Mouse (Mus musculus): ENCODE measurements around the gene Atxn10.

Gene Atxn10

GRCm38 (mm10) chr15:85336301-85336991 lies 401 bp downstream of the Atxn10 start:
- peak; percentile 82 for DNase-seq

- no peak for DNase-seq
Measured at GRCm38 (mm10) chr15:85337219-85337618, 1.2 kb downstream of the Atxn10 start.

GRCm38 (mm10) chr15:85337979-85338378 lies 1.9 kb downstream of the Atxn10 start:
- no peak for DNase-seq

- no peak for DNase-seq
Measured at GRCm38 (mm10) chr15:85342246-85342645, 6.2 kb downstream of the Atxn10 start.

GRCm38 (mm10) chr15:85344673-85345072 lies 8.6 kb downstream of the Atxn10 start:
- DNase-seq: no peak

GRCm38 (mm10) chr15:85347058-85347700 lies 11.1 kb downstream of the Atxn10 start:
- DNase-seq: no peak

GRCm38 (mm10) chr15:85350144-85350543 lies 14.1 kb downstream of the Atxn10 start:
- no peak for DNase-seq

GRCm38 (mm10) chr15:85354060-85354459 lies 18.0 kb downstream of the Atxn10 start:
- no peak for DNase-seq

- no peak for DNase-seq
Measured at GRCm38 (mm10) chr15:85356112-85356511, 20.1 kb downstream of the Atxn10 start.

- DNase-seq: no peak
Measured at GRCm38 (mm10) chr15:85357465-85358225, 21.6 kb downstream of the Atxn10 start.

GRCm38 (mm10) chr15:85359483-85359882 lies 23.4 kb downstream of the Atxn10 start:
- no peak for DNase-seq

GRCm38 (mm10) chr15:85359901-85360300 lies 23.9 kb downstream of the Atxn10 start:
- no peak for DNase-seq

GRCm38 (mm10) chr15:85364366-85364765 lies 28.3 kb downstream of the Atxn10 start:
- no peak for DNase-seq

- DNase-seq: no peak
Measured at GRCm38 (mm10) chr15:85366938-85367337, 30.9 kb downstream of the Atxn10 start.

GRCm38 (mm10) chr15:85369765-85370164 lies 33.7 kb downstream of the Atxn10 start:
- no peak for DNase-seq

GRCm38 (mm10) chr15:85373125-85373524 lies 37.1 kb downstream of the Atxn10 start:
- no peak for DNase-seq

GRCm38 (mm10) chr15:85383477-85383876 lies 47.4 kb downstream of the Atxn10 start:
- no peak for DNase-seq

- DNase-seq: peak; percentile 26
Measured at GRCm38 (mm10) chr15:85388696-85389095, 52.7 kb downstream of the Atxn10 start.

- no peak for DNase-seq
Measured at GRCm38 (mm10) chr15:85389915-85390314, 53.9 kb downstream of the Atxn10 start.

- DNase-seq: no peak
Measured at GRCm38 (mm10) chr15:85395360-85395759, 59.3 kb downstream of the Atxn10 start.

- peak; percentile 29 for DNase-seq
Measured at GRCm38 (mm10) chr15:85401926-85402325, 65.9 kb downstream of the Atxn10 start.

GRCm38 (mm10) chr15:85403256-85403731 lies 67.2 kb downstream of the Atxn10 start:
- DNase-seq: peak; percentile 36

GRCm38 (mm10) chr15:85404739-85405138 lies 68.7 kb downstream of the Atxn10 start:
- no peak for DNase-seq

- peak; percentile 18 for DNase-seq
Measured at GRCm38 (mm10) chr15:85405567-85405966, 69.5 kb downstream of the Atxn10 start.

Data from thymus, postnatal 25 days (tissue).